Mouse (Mus musculus): ENCODE data around the gene Zdhhc13. TPM values are rescaled to one million over a fixed set of nuclear protein-coding genes. Genes with fewer than 3 reads are reported as not detected.

Zdhhc13 gene
- polyA plus RNA-seq, 1 experiment from 2014 or later: 34.6 TPM

GRCm38 (mm10) chr7:48760789-48761188 is 28.0 kb upstream of the Zdhhc13 start:
- WGBS: 74% methylated on average over 1 of the region's 1 CpGs
- H3K9me3 ChIP-seq (ENCODE audit: control insufficient read depth, low read depth, low read length): no peaks in the 10 kb centered on the region

GRCm38 (mm10) chr7:48762289-48762688 is 26.5 kb upstream of the Zdhhc13 start:
- Histone ChIP-seq H3K27me3 (ENCODE audit: control insufficient read depth, insufficient read depth, low read length) (no peaks in the 10 kb centered on the region), H3K4me2 (replicated peaks; ENCODE audit: low read depth, low read length) (no peak overlapping the region)
- ATAC-seq (ENCODE audit: insufficient number of reproducible peaks, insufficient read depth, low FRiP score, low read depth): no peak

More at GRCm38 (mm10) chr7:48760789-48761188, 28.0 kb upstream of the Zdhhc13 start:
- H3K4me3 ChIP-seq (ENCODE audit: low read depth, low read length): no peak overlapping the region
- H3K4me2 ChIP-seq (replicated peaks; ENCODE audit: low read depth, low read length): no peak overlapping the region
- no peak overlapping the region for H3K27ac ChIP-seq (ENCODE audit: low read length)
- no peak for ATAC-seq (ENCODE audit: insufficient number of reproducible peaks, insufficient read depth, low FRiP score, low read depth)
- no peaks in the 10 kb centered on the region for H3K4me1 ChIP-seq (ENCODE audit: control insufficient read depth, insufficient read depth, low read length)
- no peaks in the 10 kb centered on the region for H3K36me3 ChIP-seq (ENCODE audit: control insufficient read depth, insufficient read depth, low read length)
- no peak overlapping the region for H3K9ac ChIP-seq (replicated peaks; ENCODE audit: low read depth, low read length)
- H3K27me3 ChIP-seq (ENCODE audit: control insufficient read depth, insufficient read depth, low read length): no peaks in the 10 kb centered on the region

GRCm38 (mm10) chr7:48762721-48763120 is 26.1 kb upstream of the Zdhhc13 start:
- Histone ChIP-seq H3K27me3 (ENCODE audit: control insufficient read depth, insufficient read depth, low read length) (no peaks in the 10 kb centered on the region), H3K27ac (ENCODE audit: low read length) (no peak overlapping the region)
- no peak for ATAC-seq (ENCODE audit: insufficient number of reproducible peaks, insufficient read depth, low FRiP score, low read depth)

More at GRCm38 (mm10) chr7:48762289-48762688, 26.5 kb upstream of the Zdhhc13 start:
- H3K27ac ChIP-seq (ENCODE audit: low read length): no peak overlapping the region
- H3K4me1 ChIP-seq (ENCODE audit: control insufficient read depth, insufficient read depth, low read length): no peaks in the 10 kb centered on the region
- WGBS: 61% methylated on average over 1 of the region's 1 CpGs
- H3K9ac ChIP-seq (replicated peaks; ENCODE audit: low read depth, low read length): no peak overlapping the region
- no peaks in the 10 kb centered on the region for H3K9me3 ChIP-seq (ENCODE audit: control insufficient read depth, low read depth, low read length)
- H3K4me3 ChIP-seq (ENCODE audit: low read depth, low read length): no peak overlapping the region
- no peaks in the 10 kb centered on the region for H3K36me3 ChIP-seq (ENCODE audit: control insufficient read depth, insufficient read depth, low read length)

GRCm38 (mm10) chr7:48765959-48766358 is 22.8 kb upstream of the Zdhhc13 start:
- H3K4me3 ChIP-seq (ENCODE audit: low read depth, low read length): no peak overlapping the region
- no peaks in the 10 kb centered on the region for H3K27me3 ChIP-seq (ENCODE audit: control insufficient read depth, insufficient read depth, low read length)
- no peak overlapping the region for H3K4me2 ChIP-seq (replicated peaks; ENCODE audit: low read depth, low read length)
- H3K27ac ChIP-seq (ENCODE audit: low read length): no peak overlapping the region
- no peaks in the 10 kb centered on the region for H3K36me3 ChIP-seq (ENCODE audit: control insufficient read depth, insufficient read depth, low read length)
- no peaks in the 10 kb centered on the region for H3K9me3 ChIP-seq (ENCODE audit: control insufficient read depth, low read depth, low read length)
- no peaks in the 10 kb centered on the region for H3K4me1 ChIP-seq (ENCODE audit: control insufficient read depth, insufficient read depth, low read length)
- WGBS: 66% methylated on average over 4 of the region's 4 CpGs
- no peak overlapping the region for H3K9ac ChIP-seq (replicated peaks; ENCODE audit: low read depth, low read length)
- ATAC-seq (ENCODE audit: insufficient number of reproducible peaks, insufficient read depth, low FRiP score, low read depth): no peak

More at GRCm38 (mm10) chr7:48762721-48763120, 26.1 kb upstream of the Zdhhc13 start:
- no peak overlapping the region for H3K4me2 ChIP-seq (replicated peaks; ENCODE audit: low read depth, low read length)
- WGBS: 78% methylated on average over 3 of the region's 3 CpGs
- H3K36me3 ChIP-seq (ENCODE audit: control insufficient read depth, insufficient read depth, low read length): no peaks in the 10 kb centered on the region
- no peak overlapping the region for H3K4me3 ChIP-seq (ENCODE audit: low read depth, low read length)
- H3K4me1 ChIP-seq (ENCODE audit: control insufficient read depth, insufficient read depth, low read length): no peaks in the 10 kb centered on the region
- H3K9me3 ChIP-seq (ENCODE audit: control insufficient read depth, low read depth, low read length): no peaks in the 10 kb centered on the region
- H3K9ac ChIP-seq (replicated peaks; ENCODE audit: low read depth, low read length): no peak overlapping the region

- H3K9ac ChIP-seq (replicated peaks; ENCODE audit: low read depth, low read length): no peak overlapping the region
- no peaks in the 10 kb centered on the region for H3K4me1 ChIP-seq (ENCODE audit: control insufficient read depth, insufficient read depth, low read length)
- WGBS: 52% methylated on average over 1 of the region's 1 CpGs
- no peak overlapping the region for H3K4me2 ChIP-seq (replicated peaks; ENCODE audit: low read depth, low read length)
- H3K4me3 ChIP-seq (ENCODE audit: low read depth, low read length): no peak overlapping the region
- no peaks in the 10 kb centered on the region for H3K27me3 ChIP-seq (ENCODE audit: control insufficient read depth, insufficient read depth, low read length)
- H3K27ac ChIP-seq (ENCODE audit: low read length): no peak overlapping the region
- no peaks in the 10 kb centered on the region for H3K36me3 ChIP-seq (ENCODE audit: control insufficient read depth, insufficient read depth, low read length)
- H3K9me3 ChIP-seq (ENCODE audit: control insufficient read depth, low read depth, low read length): no peaks in the 10 kb centered on the region
- no peak for ATAC-seq (ENCODE audit: insufficient number of reproducible peaks, insufficient read depth, low FRiP score, low read depth)
Measured at GRCm38 (mm10) chr7:48769721-48770120, 19.1 kb upstream of the Zdhhc13 start.

- H3K9ac ChIP-seq (replicated peaks; ENCODE audit: low read depth, low read length): no peak overlapping the region
- no peak overlapping the region for H3K27ac ChIP-seq (ENCODE audit: low read length)
- H3K4me3 ChIP-seq (ENCODE audit: low read depth, low read length): no peak overlapping the region
- no peak for ATAC-seq (ENCODE audit: insufficient number of reproducible peaks, insufficient read depth, low FRiP score, low read depth)
- no peaks in the 10 kb centered on the region for H3K36me3 ChIP-seq (ENCODE audit: control insufficient read depth, insufficient read depth, low read length)
- no peaks in the 10 kb centered on the region for H3K4me1 ChIP-seq (ENCODE audit: control insufficient read depth, insufficient read depth, low read length)
- no peak overlapping the region for H3K4me2 ChIP-seq (replicated peaks; ENCODE audit: low read depth, low read length)
- 84% methylated on average over 2 of the region's 2 CpGs for WGBS
- H3K9me3 ChIP-seq (ENCODE audit: control insufficient read depth, low read depth, low read length): no peaks in the 10 kb centered on the region
- no peaks in the 10 kb centered on the region for H3K27me3 ChIP-seq (ENCODE audit: control insufficient read depth, insufficient read depth, low read length)
Measured at GRCm38 (mm10) chr7:48772060-48772734, 16.6 kb upstream of the Zdhhc13 start.

- Histone ChIP-seq H3K27ac (ENCODE audit: low read length) (no peak overlapping the region), H3K36me3 (ENCODE audit: control insufficient read depth, insufficient read depth, low read length) (no peaks in the 10 kb centered on the region), H3K4me1 (ENCODE audit: control insufficient read depth, insufficient read depth, low read length) (no peaks in the 10 kb centered on the region), H3K9me3 (ENCODE audit: control insufficient read depth, low read depth, low read length) (no peaks in the 10 kb centered on the region), H3K4me3 (ENCODE audit: low read depth, low read length) (no peak overlapping the region), H3K27me3 (ENCODE audit: control insufficient read depth, insufficient read depth, low read length) (no peaks in the 10 kb centered on the region), H3K9ac (replicated peaks; ENCODE audit: low read depth, low read length) (no peak overlapping the region), H3K4me2 (replicated peaks; ENCODE audit: low read depth, low read length) (no peak overlapping the region)
- 84% methylated on average over 5 of the region's 5 CpGs for WGBS
- no peak for ATAC-seq (ENCODE audit: insufficient number of reproducible peaks, insufficient read depth, low FRiP score, low read depth)
Measured at GRCm38 (mm10) chr7:48773333-48773732, 15.5 kb upstream of the Zdhhc13 start.

- Histone ChIP-seq H3K9ac (replicated peaks; ENCODE audit: low read depth, low read length) (no peak overlapping the region), H3K27ac (ENCODE audit: low read length) (no peak overlapping the region), H3K27me3 (ENCODE audit: control insufficient read depth, insufficient read depth, low read length) (no peaks in the 10 kb centered on the region), H3K4me1 (ENCODE audit: control insufficient read depth, insufficient read depth, low read length) (no peaks in the 10 kb centered on the region), H3K36me3 (ENCODE audit: control insufficient read depth, insufficient read depth, low read length) (no peaks in the 10 kb centered on the region), H3K9me3 (ENCODE audit: control insufficient read depth, low read depth, low read length) (no peaks in the 10 kb centered on the region), H3K4me3 (ENCODE audit: low read depth, low read length) (no peak overlapping the region), H3K4me2 (replicated peaks; ENCODE audit: low read depth, low read length) (no peak overlapping the region)
- ATAC-seq (ENCODE audit: insufficient number of reproducible peaks, insufficient read depth, low FRiP score, low read depth): no peak
- WGBS: 91% methylated on average over 1 of the region's 1 CpGs
Measured at GRCm38 (mm10) chr7:48774633-48775032, 14.2 kb upstream of the Zdhhc13 start.

GRCm38 (mm10) chr7:48775436-48775835 is 13.4 kb upstream of the Zdhhc13 start:
- 76% methylated on average over 1 of the region's 1 CpGs for WGBS
- Histone ChIP-seq H3K27ac (ENCODE audit: low read length) (no peak overlapping the region), H3K9ac (replicated peaks; ENCODE audit: low read depth, low read length) (no peak overlapping the region), H3K4me1 (ENCODE audit: control insufficient read depth, insufficient read depth, low read length) (no peaks in the 10 kb centered on the region), H3K27me3 (ENCODE audit: control insufficient read depth, insufficient read depth, low read length) (no peaks in the 10 kb centered on the region), H3K4me2 (replicated peaks; ENCODE audit: low read depth, low read length) (no peak overlapping the region), H3K9me3 (ENCODE audit: control insufficient read depth, low read depth, low read length) (no peaks in the 10 kb centered on the region), H3K4me3 (ENCODE audit: low read depth, low read length) (no peak overlapping the region), H3K36me3 (ENCODE audit: control insufficient read depth, insufficient read depth, low read length) (no peaks in the 10 kb centered on the region)
- no peak for ATAC-seq (ENCODE audit: insufficient number of reproducible peaks, insufficient read depth, low FRiP score, low read depth)
